Mouse (Mus musculus): ENCODE results near the gene Mospd3. TPM values are rescaled to one million over a fixed set of nuclear protein-coding genes. Genes with fewer than 3 reads are reported as not detected.

Mospd3 gene
- total and polyA plus RNA-seq, 2 experiments from 2014 or later: 10.9 to 66.7 TPM

DNA sequence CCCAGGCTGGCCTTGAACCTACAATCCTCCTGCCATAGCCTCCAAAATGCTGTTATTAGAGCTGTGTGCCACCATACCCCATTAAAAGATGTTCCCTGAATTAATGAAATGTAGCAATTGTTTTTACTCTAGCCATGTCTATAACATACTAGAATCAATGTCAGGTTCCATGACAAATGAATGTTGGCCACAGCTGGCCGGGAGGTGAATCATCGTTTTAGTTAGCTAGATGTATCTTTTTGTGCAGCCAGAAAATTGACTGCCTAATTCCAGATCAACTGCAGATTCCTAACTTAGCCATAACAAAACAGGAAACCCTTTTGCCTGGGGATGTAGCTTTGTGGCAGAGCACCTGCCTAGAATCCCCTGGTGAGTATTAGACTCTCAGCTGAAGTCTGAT is 51.0 kb downstream of the Mospd3 start:
- Histone ChIP-seq H3K9me3 (ENCODE audit: low read length) (no peaks in the 10 kb centered on the region), H3K9ac (replicated peaks; ENCODE audit: low read length) (no peak overlapping the region), H3K4me1 (ENCODE audit: insufficient read depth, low read length) (no peaks in the 10 kb centered on the region), H3K36me3 (ENCODE audit: insufficient read depth, low read length) (no peaks in the 10 kb centered on the region), H3K4me3 (ENCODE audit: low read length) (no peak overlapping the region), H3K4me2 (ENCODE audit: low read depth, low read length) (no peak overlapping the region), H3K27me3 (ENCODE audit: insufficient read depth, low read length) (no peaks in the 10 kb centered on the region), H3K27ac (no peak overlapping the region)
- TF ChIP-seq CTCF (IDR thresholded peaks at IDR 0.05; ENCODE audit: low read depth): no peak
- DNase-seq (ENCODE audit: low spot score) (no peak), ATAC-seq (no peak)
- WGBS: 85% methylated on average over 2 of the region's 2 CpGs

Other genes starting within 250 kb of the Mospd3 start
- gene Zan, start 124.0 kb downstream of the Mospd3 start, total RNA-seq (2014; rRNA removed): 0.43 and 1.6 TPM in 2 replicates
- gene Zan, start 124.0 kb downstream of the Mospd3 start, polyA plus RNA-seq (2015; fragmentation: Nextera tagmentation; extraction: Ambion mirVana): 0.15 and 0.25 TPM in 2 replicates
- 62.1 and 83.5 TPM in 2 replicates for gene Pop7, start 98.5 kb downstream of the Mospd3 start, total RNA-seq (2014; rRNA removed)
- gene Pop7, start 98.5 kb downstream of the Mospd3 start, polyA plus RNA-seq (2015; fragmentation: Nextera tagmentation; extraction: Ambion mirVana): 82.2 and 85.3 TPM in 2 replicates
- 20.3 and 21.4 TPM in 2 replicates for gene Gigyf1, start 82.5 kb downstream of the Mospd3 start, total RNA-seq (2014; rRNA removed)
- 15.1 and 16.2 TPM in 2 replicates for gene Gigyf1, start 82.5 kb downstream of the Mospd3 start, polyA plus RNA-seq (2015; fragmentation: Nextera tagmentation; extraction: Ambion mirVana)
- gene Epo, start 67.8 kb downstream of the Mospd3 start, total RNA-seq (2014; rRNA removed): not detected in 2 replicates
- not detected in 2 replicates for gene Epo, start 67.8 kb downstream of the Mospd3 start, polyA plus RNA-seq (2015; fragmentation: Nextera tagmentation; extraction: Ambion mirVana)
- 1,135 and 1,251 TPM in 2 replicates for gene Gnb2, start 67.5 kb downstream of the Mospd3 start, total RNA-seq (2014; rRNA removed)
- 570 and 592 TPM in 2 replicates for gene Gnb2, start 67.5 kb downstream of the Mospd3 start, polyA plus RNA-seq (2015; fragmentation: Nextera tagmentation; extraction: Ambion mirVana)
- gene Actl6b, start 47.5 kb downstream of the Mospd3 start, total RNA-seq (2014; rRNA removed): 192 and 253 TPM in 2 replicates
- 204 and 207 TPM in 2 replicates for gene Actl6b, start 47.5 kb downstream of the Mospd3 start, polyA plus RNA-seq (2015; fragmentation: Nextera tagmentation; extraction: Ambion mirVana)
- 11.1 and 24.2 TPM in 2 replicates for gene Tfr2, start 31.2 kb downstream of the Mospd3 start, total RNA-seq (2014; rRNA removed)
- gene Tfr2, start 31.2 kb downstream of the Mospd3 start, polyA plus RNA-seq (2015; fragmentation: Nextera tagmentation; extraction: Ambion mirVana): 13.5 and 13.7 TPM in 2 replicates
- gene Pcolce, start 12.7 kb upstream of the Mospd3 start, total RNA-seq (2014; rRNA removed): 22.3 and 26.2 TPM in 2 replicates
- 21.5 and 22.0 TPM in 2 replicates for gene Pcolce, start 12.7 kb upstream of the Mospd3 start, polyA plus RNA-seq (2015; fragmentation: Nextera tagmentation; extraction: Ambion mirVana)
- gene Fbxo24, start 27.9 kb upstream of the Mospd3 start, total RNA-seq (2014; rRNA removed): 0.25 and 0.26 TPM in 2 replicates
- gene Fbxo24, start 27.9 kb upstream of the Mospd3 start, polyA plus RNA-seq (2015; fragmentation: Nextera tagmentation; extraction: Ambion mirVana): 0.18 TPM in 1 of 2 replicates, not detected in the other
- 9.6 and 10.4 TPM in 2 replicates for gene Lrch4, start 28.1 kb upstream of the Mospd3 start, total RNA-seq (2014; rRNA removed)
- 12.3 and 14.6 TPM in 2 replicates for gene Lrch4, start 28.1 kb upstream of the Mospd3 start, polyA plus RNA-seq (2015; fragmentation: Nextera tagmentation; extraction: Ambion mirVana)
- 3.4 and 4.1 TPM in 2 replicates for gene Gm20605, start 28.1 kb upstream of the Mospd3 start, total RNA-seq (2014; rRNA removed)
- gene Gm20605, start 28.1 kb upstream of the Mospd3 start, polyA plus RNA-seq (2015; fragmentation: Nextera tagmentation; extraction: Ambion mirVana): 4.1 and 5.3 TPM in 2 replicates
- gene Sap25, start 40.3 kb upstream of the Mospd3 start, total RNA-seq (2014; rRNA removed): 0.97 and 5.2 TPM in 2 replicates
- 2.9 and 3.7 TPM in 2 replicates for gene Sap25, start 40.3 kb upstream of the Mospd3 start, polyA plus RNA-seq (2015; fragmentation: Nextera tagmentation; extraction: Ambion mirVana)
- gene Irs3, start 44.7 kb upstream of the Mospd3 start, total RNA-seq (2014; rRNA removed): 0.40 and 1.4 TPM in 2 replicates
- gene Irs3, start 44.7 kb upstream of the Mospd3 start, polyA plus RNA-seq (2015; fragmentation: Nextera tagmentation; extraction: Ambion mirVana): 0.36 and 0.39 TPM in 2 replicates
- 18.7 and 27.0 TPM in 2 replicates for gene Agfg2, start 83.7 kb upstream of the Mospd3 start, total RNA-seq (2014; rRNA removed)
- 16.4 and 17.5 TPM in 2 replicates for gene Agfg2, start 83.7 kb upstream of the Mospd3 start, polyA plus RNA-seq (2015; fragmentation: Nextera tagmentation; extraction: Ambion mirVana)
- gene Nyap1, start 140.5 kb upstream of the Mospd3 start, total RNA-seq (2014; rRNA removed): 192 and 215 TPM in 2 replicates
- 30.0 and 33.2 TPM in 2 replicates for gene Nyap1, start 140.5 kb upstream of the Mospd3 start, polyA plus RNA-seq (2015; fragmentation: Nextera tagmentation; extraction: Ambion mirVana)
- gene Tsc22d4, start 144.7 kb upstream of the Mospd3 start, total RNA-seq (2014; rRNA removed): 383 and 444 TPM in 2 replicates
- gene Tsc22d4, start 144.7 kb upstream of the Mospd3 start, polyA plus RNA-seq (2015; fragmentation: Nextera tagmentation; extraction: Ambion mirVana): 251 and 270 TPM in 2 replicates
- gene Ppp1r35, start 177.8 kb upstream of the Mospd3 start, total RNA-seq (2014; rRNA removed): 52.8 and 67.0 TPM in 2 replicates
- gene Ppp1r35, start 177.8 kb upstream of the Mospd3 start, polyA plus RNA-seq (2015; fragmentation: Nextera tagmentation; extraction: Ambion mirVana): 35.5 and 37.1 TPM in 2 replicates
- gene Mepce, start 186.6 kb upstream of the Mospd3 start, total RNA-seq (2014; rRNA removed): 40.3 and 49.2 TPM in 2 replicates
- 16.8 and 17.1 TPM in 2 replicates for gene Mepce, start 186.6 kb upstream of the Mospd3 start, polyA plus RNA-seq (2015; fragmentation: Nextera tagmentation; extraction: Ambion mirVana)
- gene Zcwpw1, start 186.7 kb upstream of the Mospd3 start, total RNA-seq (2014; rRNA removed): 3.8 and 4.9 TPM in 2 replicates
- 11.4 TPM in 2 replicates for gene Zcwpw1, start 186.7 kb upstream of the Mospd3 start, polyA plus RNA-seq (2015; fragmentation: Nextera tagmentation; extraction: Ambion mirVana)
- gene Pilra, start 235.2 kb upstream of the Mospd3 start, total RNA-seq (2014; rRNA removed): 0.07 and 0.47 TPM in 2 replicates
- gene Pilra, start 235.2 kb upstream of the Mospd3 start, polyA plus RNA-seq (2015; fragmentation: Nextera tagmentation; extraction: Ambion mirVana): 0.43 and 0.46 TPM in 2 replicates